Mouse (Mus musculus): ENCODE data around the gene 2010111I01Rik. TPM values are rescaled to one million over a fixed set of nuclear protein-coding genes. Genes with fewer than 3 reads are reported as not detected.

Gene 2010111I01Rik
- total and polyA plus RNA-seq, 2 experiments from 2014 or later: 16.2 to 30.3 TPM

DNA sequence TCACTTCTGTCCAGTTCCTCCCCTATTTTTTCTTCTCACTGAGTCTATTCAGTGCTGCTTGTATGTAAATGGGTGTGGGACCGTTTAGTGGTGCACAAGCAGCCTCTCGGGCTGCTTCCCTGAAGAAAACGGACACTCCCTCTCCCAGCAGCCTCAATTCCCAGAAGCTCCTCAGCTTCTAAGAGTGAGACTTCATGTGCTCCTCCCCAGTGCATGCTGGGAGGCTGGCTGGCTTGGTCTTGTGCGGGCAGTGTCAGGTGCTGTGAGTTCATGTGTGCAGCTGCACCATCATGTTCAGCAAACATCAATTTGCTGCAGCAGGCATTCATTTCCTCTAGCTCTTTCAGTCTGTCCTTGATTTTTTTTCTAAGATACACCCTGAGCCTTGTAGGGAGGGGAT is 70.0 kb downstream of the 2010111I01Rik start:
- Histone ChIP-seq H3K9me3 (ENCODE audit: low read length) (no peaks in the 10 kb centered on the region), H3K4me2 (ENCODE audit: low read depth, low read length, poor library complexity, severe bottlenecking) (no peak overlapping the region), H3K9ac (replicated peaks; ENCODE audit: low read length, poor library complexity, severe bottlenecking) (no peak overlapping the region), H3K4me3 (ENCODE audit: low read depth, low read length) (no peak overlapping the region), H3K36me3 (ENCODE audit: insufficient read depth, low read length) (no peaks in the 10 kb centered on the region), H3K27ac (ENCODE audit: low read depth, low read length) (no peak overlapping the region), H3K4me1 (ENCODE audit: insufficient read depth, low read length) (peaks cover 2% of the 10 kb centered on the region; the same call in 1 of the 2 replicates), H3K27me3 (ENCODE audit: insufficient read depth, low read length) (no peaks in the 10 kb centered on the region)
- no peak for TF ChIP-seq CTCF (IDR thresholded peaks at IDR 0.05)
- 61% methylated on average over 4 of the region's 4 CpGs for WGBS
- DNase-seq (ENCODE audit: low spot score) (no peak), ATAC-seq (ENCODE audit: low FRiP score) (no peak)

DNA sequence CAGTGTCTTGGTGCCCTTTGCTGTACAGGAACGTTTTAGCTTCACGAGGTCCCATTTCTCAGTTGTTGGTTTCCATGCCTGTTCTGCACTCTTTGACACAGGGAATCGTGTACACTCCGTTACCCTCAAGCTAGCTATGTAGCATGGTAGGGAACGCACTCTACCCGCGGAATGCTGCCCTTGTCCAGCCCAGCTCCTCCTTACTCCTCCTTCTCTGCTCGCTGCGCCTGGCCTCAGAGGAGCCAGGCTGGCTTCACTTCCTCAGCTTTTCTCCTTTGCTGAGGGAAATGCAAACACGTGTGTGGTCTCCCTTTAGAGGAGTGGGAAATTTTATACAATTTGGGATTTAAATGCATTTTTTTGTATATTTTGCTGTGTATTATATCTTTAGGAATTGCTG is 73.2 kb downstream of the 2010111I01Rik start:
- WGBS: 59% methylated on average over 10 of the region's 10 CpGs
- no peaks in the 10 kb centered on the region for H3K36me3 ChIP-seq (ENCODE audit: insufficient read depth, low read length)
- no peaks in the 10 kb centered on the region for H3K9me3 ChIP-seq (ENCODE audit: low read length)
- no peak overlapping the region for H3K9ac ChIP-seq (replicated peaks; ENCODE audit: low read length, poor library complexity, severe bottlenecking)
- H3K27me3 ChIP-seq (ENCODE audit: insufficient read depth, low read length): no peaks in the 10 kb centered on the region
- no peak overlapping the region for H3K27ac ChIP-seq (ENCODE audit: low read depth, low read length)
- ATAC-seq (ENCODE audit: low FRiP score) (no peak), DNase-seq (ENCODE audit: low spot score) (no peak)
- no peak overlapping the region for H3K4me3 ChIP-seq (ENCODE audit: low read depth, low read length)
- H3K4me2 ChIP-seq (ENCODE audit: low read depth, low read length, poor library complexity, severe bottlenecking): no peak overlapping the region
- TF ChIP-seq CTCF (IDR thresholded peaks at IDR 0.05): no peak
- no peaks in the 10 kb centered on the region for H3K4me1 ChIP-seq (ENCODE audit: insufficient read depth, low read length)

DNA sequence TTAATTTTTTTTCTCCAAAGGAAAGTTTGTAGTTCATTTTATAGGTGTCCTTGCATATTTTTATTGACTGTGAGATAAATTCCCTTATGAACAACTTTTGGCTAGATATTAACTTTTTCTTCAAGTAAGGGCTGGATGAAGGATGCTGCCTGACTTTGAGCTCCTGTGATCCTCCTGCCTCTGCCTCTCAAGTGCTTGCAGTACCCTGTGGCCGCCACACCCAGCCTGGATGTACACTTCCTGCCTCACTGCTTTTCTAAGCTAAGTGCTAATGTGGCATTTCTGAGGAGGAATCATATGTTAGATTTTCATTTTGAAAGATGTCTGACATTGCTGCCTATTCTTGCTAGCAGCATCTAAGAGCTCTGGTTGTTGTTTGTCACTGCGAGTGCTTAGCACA is 73.7 kb downstream of the 2010111I01Rik start:
- 71% methylated on average over 2 of the region's 2 CpGs for WGBS

GRCm38 (mm10) chr13:63038871-63039270 is 74.2 kb downstream of the 2010111I01Rik start:
- Histone ChIP-seq H3K27me3 (ENCODE audit: insufficient read depth, low read length) (no peaks in the 10 kb centered on the region), H3K4me1 (ENCODE audit: insufficient read depth, low read length) (no peaks in the 10 kb centered on the region), H3K36me3 (ENCODE audit: insufficient read depth, low read length) (no peaks in the 10 kb centered on the region), H3K4me2 (ENCODE audit: low read depth, low read length, poor library complexity, severe bottlenecking) (no peak overlapping the region), H3K9ac (replicated peaks; ENCODE audit: low read length, poor library complexity, severe bottlenecking) (no peak overlapping the region), H3K9me3 (ENCODE audit: low read length) (no peaks in the 10 kb centered on the region), H3K4me3 (ENCODE audit: low read depth, low read length) (no peak overlapping the region), H3K27ac (ENCODE audit: low read depth, low read length) (no peak overlapping the region)
- DNase-seq (ENCODE audit: low spot score) (no peak), ATAC-seq (ENCODE audit: low FRiP score) (no peak)
- TF ChIP-seq CTCF (IDR thresholded peaks at IDR 0.05): no peak
- WGBS: 45% methylated on average over 1 of the region's 1 CpGs

More for the DNA sequence above, 73.7 kb downstream of the 2010111I01Rik start:
- Histone ChIP-seq H3K36me3 (ENCODE audit: insufficient read depth, low read length) (no peaks in the 10 kb centered on the region), H3K4me3 (ENCODE audit: low read depth, low read length) (no peak overlapping the region), H3K27me3 (ENCODE audit: insufficient read depth, low read length) (no peaks in the 10 kb centered on the region), H3K4me2 (ENCODE audit: low read depth, low read length, poor library complexity, severe bottlenecking) (no peak overlapping the region), H3K9ac (replicated peaks; ENCODE audit: low read length, poor library complexity, severe bottlenecking) (no peak overlapping the region), H3K4me1 (ENCODE audit: insufficient read depth, low read length) (no peaks in the 10 kb centered on the region), H3K27ac (ENCODE audit: low read depth, low read length) (no peak overlapping the region), H3K9me3 (ENCODE audit: low read length) (no peaks in the 10 kb centered on the region)
- ATAC-seq (ENCODE audit: low FRiP score) (no peak), DNase-seq (ENCODE audit: low spot score) (no peak)
- TF ChIP-seq CTCF (IDR thresholded peaks at IDR 0.05): no peak

- no peak for TF ChIP-seq CTCF (IDR thresholded peaks at IDR 0.05)
- Histone ChIP-seq H3K27me3 (ENCODE audit: insufficient read depth, low read length) (no peaks in the 10 kb centered on the region), H3K4me1 (ENCODE audit: insufficient read depth, low read length) (no peaks in the 10 kb centered on the region), H3K4me3 (ENCODE audit: low read depth, low read length) (no peak overlapping the region), H3K36me3 (ENCODE audit: insufficient read depth, low read length) (no peaks in the 10 kb centered on the region), H3K27ac (ENCODE audit: low read depth, low read length) (no peak overlapping the region), H3K4me2 (ENCODE audit: low read depth, low read length, poor library complexity, severe bottlenecking) (no peak overlapping the region), H3K9me3 (ENCODE audit: low read length) (no peaks in the 10 kb centered on the region), H3K9ac (replicated peaks; ENCODE audit: low read length, poor library complexity, severe bottlenecking) (no peak overlapping the region)
- DNase-seq (ENCODE audit: low spot score) (no peak), ATAC-seq (ENCODE audit: low FRiP score) (peak; percentile 29; the same call in 1 of the 2 replicates)
- 32% methylated on average over 6 of the region's 6 CpGs for WGBS
These were observed 74.6 kb downstream of the 2010111I01Rik start for GRCm38 (mm10) chr13:63039326-63039725.

DNA sequence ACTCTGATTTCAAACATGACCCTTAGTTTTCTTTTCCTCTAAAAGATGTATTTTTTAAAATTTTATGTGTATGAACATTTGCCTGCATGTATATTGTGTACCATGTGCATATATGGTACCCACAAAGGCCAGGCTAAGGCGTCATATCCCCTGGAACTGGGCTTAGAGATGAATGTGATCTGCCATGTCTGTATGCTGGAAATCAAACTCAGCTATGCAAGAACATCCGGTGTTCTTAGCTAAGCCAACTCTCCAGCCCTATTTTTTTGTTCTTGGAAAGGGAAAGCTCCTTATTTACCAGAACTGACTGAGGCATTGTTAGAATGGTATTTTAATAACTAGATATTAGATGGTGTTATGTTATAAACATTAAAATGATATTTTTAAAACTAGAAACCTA is 75.2 kb downstream of the 2010111I01Rik start:
- DNase-seq (ENCODE audit: low spot score) (no peak), ATAC-seq (ENCODE audit: low FRiP score) (no peak)
- Histone ChIP-seq H3K27ac (ENCODE audit: low read depth, low read length) (no peak overlapping the region), H3K9ac (replicated peaks; ENCODE audit: low read length, poor library complexity, severe bottlenecking) (no peak overlapping the region), H3K4me3 (ENCODE audit: low read depth, low read length) (no peak overlapping the region), H3K27me3 (ENCODE audit: insufficient read depth, low read length) (no peaks in the 10 kb centered on the region), H3K9me3 (ENCODE audit: low read length) (no peaks in the 10 kb centered on the region), H3K4me2 (ENCODE audit: low read depth, low read length, poor library complexity, severe bottlenecking) (no peak overlapping the region), H3K4me1 (ENCODE audit: insufficient read depth, low read length) (no peaks in the 10 kb centered on the region), H3K36me3 (ENCODE audit: insufficient read depth, low read length) (no peaks in the 10 kb centered on the region)
- TF ChIP-seq CTCF (IDR thresholded peaks at IDR 0.05): no peak
- WGBS: 78% methylated on average over 2 of the region's 2 CpGs

Data from midbrain, postnatal 0 days (tissue).